Mouse (Mus musculus) liver, adult 2 months (tissue): ENCODE data around the gene Olfr624.

Experiments used
- CTCF ChIP-seq: fragments of 200-500 bp; IDR thresholded peaks from 2 replicates; pipeline ENCODE4 v1.5.1; 2011; ENCODE audit warnings: low read depth, low read length, control low read depth
- POLR2A ChIP-seq: fragments of 200-500 bp; IDR thresholded peaks from 2 replicates; pipeline ENCODE4 v1.6.1; 2011; ENCODE audit warnings: low read length, control low read depth; ENCODE audit not compliant: insufficient read depth; ENCODE audit errors: extremely low read depth

DNA sequence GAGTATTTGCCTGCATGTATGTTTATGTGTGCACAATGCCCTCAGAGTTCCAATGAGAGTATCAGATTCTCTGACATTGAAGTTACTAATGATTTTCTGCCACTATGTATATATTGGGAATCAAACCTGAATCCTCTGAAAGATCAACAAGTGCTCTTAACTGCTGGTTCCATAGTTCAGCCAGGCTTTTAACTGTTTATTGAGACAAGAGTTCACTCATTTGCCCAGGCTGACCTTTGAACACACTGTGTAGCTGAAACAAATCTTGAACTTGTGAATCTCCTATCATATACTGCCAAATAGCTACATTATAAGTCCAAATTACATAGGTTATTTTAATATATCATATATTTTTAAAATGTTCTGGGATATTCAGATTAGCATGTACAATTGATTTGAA is 34.2 kb downstream of the Olfr624 start:
- TF ChIP-seq POLR2A (no peak), CTCF (no peak)
